Mouse (Mus musculus) ES-Bruce4 (cell line): Measurements from ENCODE around the gene Rap1gap2.

Experiments
- CTCF ChIP-seq: IDR thresholded peaks from one replicate; pipeline ENCODE4 v1.8.1; 2011; ENCODE audit warnings: low read depth, low read length
- POLR2A ChIP-seq: IDR thresholded peaks from one replicate; pipeline ENCODE4 v1.8.1; 2011; ENCODE audit warnings: low read length; ENCODE audit not compliant: insufficient read depth

GRCm38 (mm10) chr11:74524050-74524965 lies 86.4 kb downstream of the Rap1gap2 start:
- TF ChIP-seq CTCF (no peak), POLR2A (no peak)
